Mouse (Mus musculus) cerebellum, postnatal 25 days (tissue): Measurements from ENCODE around the gene Mief2.

Source experiments
- DNase-seq, 2 experiments: peaks; one replicate each; pipeline ENCODE4 v3.0.0; 2021; ENCODE audit warnings: mixed read lengths in 2 of 2

Gene Mief2

DNA sequence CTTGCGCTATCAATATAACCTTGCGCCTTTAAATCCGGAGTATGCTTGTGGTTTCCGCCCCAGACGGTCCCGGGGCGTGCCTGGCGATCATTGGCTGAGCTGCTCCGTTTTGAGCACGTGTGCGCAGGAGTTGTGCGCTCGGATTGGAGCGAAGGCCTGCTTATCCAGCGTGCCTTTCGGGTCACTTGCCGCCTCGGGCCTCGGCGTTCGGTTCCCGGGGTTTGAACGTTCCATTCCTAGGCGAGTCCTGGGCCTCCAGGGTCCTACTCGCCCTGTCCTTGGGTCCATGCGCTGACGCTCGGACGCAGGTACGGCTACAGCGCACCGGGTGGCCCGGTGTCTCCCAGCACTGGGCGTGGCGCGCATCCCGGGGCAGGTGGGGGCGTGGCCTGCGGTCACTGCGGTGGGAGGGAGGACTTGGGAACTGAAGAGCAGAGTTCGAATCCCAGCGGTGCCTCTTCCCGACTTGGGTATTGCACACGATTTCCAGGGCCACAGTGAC is at the start of gene Mief2:
Gene Mief2 (plus strand): TSS at position 139 of the 502 bp plus-strand sequence.
- DNase-seq, result peak; percentile 97

- DNase-seq, result no peak
These were observed 32.0 kb upstream of the Mief2 start for GRCm38 (mm10) chr11:60696165-60696564.

GRCm38 (mm10) chr11:60697561-60697960 is 30.6 kb upstream of the Mief2 start:
- peak in 1 of 2 experiments; percentile 8 for DNase-seq

GRCm38 (mm10) chr11:60698806-60699523 is 29.2 kb upstream of the Mief2 start:
- peak; percentile 27 to 53 for DNase-seq

DNA sequence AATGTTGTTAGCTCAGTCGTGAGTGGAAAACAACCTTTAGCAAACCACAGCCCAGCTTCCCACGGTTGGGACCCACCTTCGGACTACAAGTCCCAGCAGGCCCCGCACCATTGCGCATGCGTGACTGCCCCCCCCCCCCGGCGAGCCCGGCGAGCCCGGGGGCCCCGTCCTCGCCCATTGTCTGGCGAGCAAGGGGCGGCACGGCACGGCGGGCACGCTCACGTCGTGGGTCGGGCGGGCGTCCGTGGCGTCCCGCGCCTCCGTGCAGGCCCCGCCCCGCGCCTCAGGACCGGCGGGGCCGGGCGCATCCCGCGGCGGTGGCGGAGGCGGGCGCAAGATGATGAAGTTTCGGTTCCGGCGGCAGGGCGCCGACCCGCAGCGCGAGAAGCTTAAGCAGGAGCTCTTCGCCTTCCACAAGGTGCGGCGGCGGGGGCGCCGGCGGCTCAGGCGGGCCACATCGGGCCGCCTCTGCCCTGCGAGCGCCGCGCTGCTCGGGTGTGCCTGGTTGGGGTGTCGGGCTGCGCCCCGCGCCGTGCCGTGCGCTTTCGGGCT is 28.6 kb upstream of the Mief2 start, which contains the start of gene Llgl1:
Gene Llgl1 (plus strand): TSS at position 200 of the 552 bp plus-strand sequence.
- peak; percentile 90 to 95 for DNase-seq

DNA sequence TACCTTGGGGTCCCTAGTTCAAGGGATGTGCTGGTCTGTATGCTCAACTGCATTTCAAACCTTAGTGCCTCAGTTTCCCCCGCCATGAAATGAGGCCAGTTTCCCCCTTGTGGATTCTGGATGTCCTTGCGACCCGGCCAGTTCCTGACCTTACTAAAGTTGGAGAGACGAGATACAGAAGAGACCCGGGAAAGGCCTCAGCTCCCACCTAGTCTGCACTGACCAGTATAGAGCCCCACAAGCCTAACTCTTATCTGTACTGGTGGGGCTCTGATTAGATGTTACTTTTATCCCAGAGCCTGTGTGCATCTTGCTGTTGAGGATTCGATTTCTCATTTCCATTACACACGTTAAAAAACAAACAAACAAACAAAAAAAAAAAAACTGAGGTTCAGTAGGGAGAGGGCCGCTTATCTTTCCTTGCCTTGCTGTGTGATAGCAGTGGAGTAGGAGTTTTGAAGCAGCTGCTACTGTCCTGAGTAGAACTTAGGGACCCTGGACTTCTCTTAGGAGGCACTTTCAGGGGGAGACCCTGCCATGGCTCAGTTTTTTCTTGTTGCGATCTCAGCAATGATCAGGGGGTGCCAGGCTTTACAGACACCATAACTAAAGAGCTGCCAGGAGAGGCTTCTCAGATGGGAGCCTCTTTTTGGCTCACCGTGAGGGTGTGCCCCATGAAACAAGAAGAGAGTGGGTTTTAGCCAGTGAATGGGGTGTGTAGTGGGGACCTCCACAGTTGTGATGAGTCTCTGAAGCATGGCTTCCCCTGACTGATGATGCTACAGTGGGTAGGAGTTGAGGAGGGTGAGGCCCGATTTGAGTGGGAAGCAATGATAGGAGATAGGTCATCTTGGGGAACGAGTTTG is 27.6 kb upstream of the Mief2 start:
- peak in 1 of 2 experiments; percentile 14 for DNase-seq

- DNase-seq, result peak in 1 of 2 experiments; percentile 20
These were observed 26.6 kb upstream of the Mief2 start for GRCm38 (mm10) chr11:60701611-60702010.

DNA sequence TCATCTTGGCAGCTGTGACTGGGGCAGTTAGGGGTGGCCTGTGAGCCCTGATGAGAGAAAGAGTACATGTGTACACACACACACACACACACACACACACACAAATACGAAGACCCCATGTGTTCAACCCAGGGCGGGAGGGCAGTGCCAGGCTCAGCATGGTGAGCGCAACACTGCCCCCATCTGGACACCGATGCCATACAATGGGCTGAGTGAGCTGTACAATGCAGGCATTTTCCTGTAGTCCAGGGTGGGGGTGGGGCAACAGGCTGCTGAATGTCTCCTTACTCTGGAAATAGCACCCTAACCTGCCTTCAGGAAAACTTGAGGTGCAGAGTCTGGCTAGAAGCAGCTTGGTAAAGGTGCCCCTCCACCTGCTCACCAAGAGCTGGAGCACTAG is 25.1 kb upstream of the Mief2 start:
- peak; percentile 59 to 82 for DNase-seq

DNA sequence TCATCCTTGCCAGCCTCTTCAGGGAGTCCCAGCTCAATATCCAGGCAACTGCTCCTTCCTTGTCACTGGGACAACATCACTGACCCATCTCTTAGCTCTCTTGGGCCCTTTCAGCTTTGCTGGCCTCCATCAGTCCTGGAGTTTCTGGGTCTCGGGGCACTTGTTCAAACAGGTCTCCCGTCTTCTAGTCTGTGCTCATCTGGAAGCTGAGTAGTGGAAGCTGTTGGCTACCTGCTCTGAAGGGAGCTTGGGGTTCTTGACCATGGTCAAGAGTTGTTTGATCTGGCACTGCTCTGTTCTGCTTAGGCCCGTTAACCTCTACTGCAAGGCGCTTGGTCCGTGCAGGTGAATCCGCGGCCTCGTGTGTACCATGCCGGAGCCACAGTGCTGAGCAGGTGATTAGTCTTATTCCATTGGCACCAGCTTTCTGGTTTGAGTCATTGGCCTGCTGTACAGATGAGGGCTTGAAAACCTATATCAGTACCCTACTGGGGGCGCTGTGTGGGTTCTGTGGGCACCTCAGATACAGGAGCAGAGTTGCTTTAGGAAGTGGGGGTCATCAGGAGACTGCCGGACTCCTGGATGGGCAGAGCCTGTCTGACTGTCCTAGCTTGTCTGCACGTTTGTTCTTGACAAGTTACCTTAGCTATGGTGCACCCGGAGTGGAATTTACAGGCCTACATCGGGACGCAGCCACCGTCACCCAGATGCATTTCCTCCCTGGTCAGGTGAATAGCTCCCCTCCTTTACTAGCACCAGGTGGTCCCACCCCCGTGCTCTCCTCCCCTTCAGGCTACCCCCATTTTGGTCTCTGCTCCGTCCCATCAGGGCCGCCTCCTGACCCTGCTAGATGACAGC is 23.9 kb upstream of the Mief2 start:
- peak; percentile 11 to 31 for DNase-seq

GRCm38 (mm10) chr11:60705255-60705654 is 22.9 kb upstream of the Mief2 start:
- DNase-seq, result peak in 1 of 2 experiments; percentile 18

GRCm38 (mm10) chr11:60706076-60706475 is 22.1 kb upstream of the Mief2 start:
- DNase-seq, result peak in 1 of 2 experiments; percentile 4

- peak; percentile 5 to 13 for DNase-seq
These were observed 21.3 kb upstream of the Mief2 start for GRCm38 (mm10) chr11:60706696-60707480.

DNA sequence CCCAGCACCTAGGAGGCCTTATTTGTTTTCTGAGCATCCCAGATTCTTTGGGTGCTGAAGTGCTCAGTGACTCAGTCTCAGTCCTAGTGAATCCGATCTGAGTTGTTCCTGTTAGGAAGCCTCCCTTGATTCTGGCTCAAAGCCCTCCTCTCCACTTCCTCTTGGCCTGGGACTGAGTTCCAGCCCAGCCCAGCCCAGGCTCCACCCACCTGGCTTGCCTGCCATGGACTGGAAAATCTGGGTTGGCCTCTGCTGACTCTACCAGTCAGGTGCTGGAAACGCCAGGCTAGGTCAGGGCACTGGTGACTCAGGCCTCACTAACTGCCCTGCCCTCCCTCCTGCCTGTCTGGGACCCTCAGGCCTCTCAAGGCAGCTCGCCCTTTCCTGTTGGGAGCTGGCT is 20.5 kb upstream of the Mief2 start:
- DNase-seq, result peak; percentile 45 to 61

GRCm38 (mm10) chr11:60708631-60709030 is 19.6 kb upstream of the Mief2 start:
- DNase-seq, result peak; percentile 5 to 8

- DNase-seq, result peak; percentile 3 to 11
These were observed 18.4 kb upstream of the Mief2 start for GRCm38 (mm10) chr11:60709481-60710465.

DNA sequence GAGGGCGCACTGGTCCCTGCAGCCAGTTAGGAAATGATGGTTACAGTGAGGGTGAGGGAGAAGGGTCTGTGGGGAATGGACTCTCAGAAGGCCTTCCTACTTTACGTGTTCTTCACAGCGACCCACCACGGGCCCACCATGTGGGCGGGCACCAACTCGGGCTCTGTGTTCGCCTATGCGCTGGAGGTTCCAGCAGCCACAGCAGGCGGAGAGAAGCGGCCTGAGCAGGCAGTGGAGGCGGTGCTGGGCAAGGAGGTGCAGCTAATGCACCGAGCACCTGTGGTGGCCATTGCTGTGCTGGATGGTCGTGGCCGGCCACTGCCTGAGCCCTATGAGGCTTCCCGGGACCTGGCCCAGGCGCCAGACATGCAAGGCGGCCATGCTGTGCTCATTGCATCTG is 17.0 kb upstream of the Mief2 start:
- peak; percentile 4 to 20 for DNase-seq

- DNase-seq, result peak; percentile 5 to 11
These were observed 16.2 kb upstream of the Mief2 start for GRCm38 (mm10) chr11:60712040-60712439.

DNA sequence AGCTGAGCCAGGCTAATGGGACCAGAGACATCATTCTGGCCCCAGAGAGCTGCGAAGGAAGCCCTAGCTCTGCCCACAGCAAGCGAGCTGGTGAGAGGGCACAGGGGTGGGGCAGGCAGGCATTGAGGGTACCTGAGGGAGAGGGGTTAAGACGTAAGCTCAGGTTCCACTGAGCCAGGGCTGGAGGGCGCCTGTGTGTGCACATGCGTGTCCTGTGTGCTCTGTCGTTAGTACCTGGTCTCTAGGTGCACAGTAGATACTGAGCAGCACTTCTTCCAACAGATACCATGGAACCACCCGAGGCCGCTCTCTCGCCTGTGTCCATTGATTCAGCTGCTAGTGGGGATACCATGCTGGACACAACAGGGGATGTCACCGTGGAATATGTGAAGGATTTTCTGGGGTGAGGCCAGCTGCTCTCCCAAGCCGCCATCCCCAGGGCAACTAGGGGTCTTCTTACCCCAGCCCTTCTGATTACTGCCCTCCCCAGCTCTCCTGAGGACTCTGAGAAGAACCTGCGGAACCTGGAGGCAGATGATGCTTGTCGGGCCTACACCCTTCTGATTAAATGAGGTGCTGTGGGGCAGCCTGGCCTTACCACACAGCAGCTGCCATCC is 15.5 kb upstream of the Mief2 start:
- DNase-seq, result peak; percentile 9 to 10

DNA sequence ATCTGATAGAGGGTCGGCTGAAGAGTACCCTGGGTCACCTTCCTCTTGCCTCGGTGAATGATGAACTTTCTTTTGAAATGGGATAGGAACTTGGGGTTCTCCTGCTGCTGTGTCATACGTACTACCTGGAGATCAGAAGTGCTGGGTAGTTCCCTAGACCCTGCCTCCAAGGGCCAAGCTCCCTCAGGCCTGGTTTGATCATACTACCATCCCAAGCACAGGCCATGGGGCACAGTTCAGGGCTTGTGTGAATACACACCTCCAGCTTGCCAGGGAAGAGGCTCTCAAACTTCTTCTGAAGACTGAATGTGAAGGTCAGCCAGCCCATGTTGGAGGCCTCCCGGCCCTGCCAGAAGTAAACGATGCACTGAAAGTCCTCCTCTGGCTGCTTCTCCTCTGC is 12.4 kb upstream of the Mief2 start:
- DNase-seq, result no peak

GRCm38 (mm10) chr11:60719263-60719662 is 8.9 kb upstream of the Mief2 start:
- DNase-seq, result no peak
